Mouse (Mus musculus) erythroblast, embryonic 14.5 days (primary cell): ENCODE data around the gene Trim24.
A peak's percentile ranks its signal among the peaks of the same experiment; 100 is the strongest.

Experiments
- GATA1 ChIP-seq: IDR thresholded peaks from 2 replicates; pipeline ENCODE4 v1.6.1; 2012; ENCODE audit warnings: low read length, inconsistent platforms, mixed read lengths
- TAL1 ChIP-seq: IDR thresholded peaks from 3 replicates; pipeline ENCODE4 v1.6.1; 2012; ENCODE audit warnings: low read length, inconsistent platforms, mixed read lengths

DNA sequence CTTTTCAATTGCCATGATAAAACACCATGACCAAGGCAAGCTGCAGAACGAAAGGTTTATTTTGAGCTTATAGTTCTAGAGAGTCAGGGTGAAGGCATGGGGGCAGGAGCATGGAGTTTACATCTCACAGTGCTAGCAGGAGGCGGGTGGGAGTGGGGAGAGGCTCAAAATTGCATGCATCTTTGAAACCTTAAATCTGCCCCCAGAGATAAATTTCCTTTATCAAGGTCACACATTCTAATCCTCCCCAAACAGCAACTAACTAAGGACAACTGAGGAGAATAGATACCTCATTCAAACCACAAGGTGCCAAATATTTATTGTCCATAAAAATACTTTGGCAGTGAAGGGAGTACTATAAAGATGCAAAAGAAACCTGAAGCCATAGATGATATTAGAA is 19.3 kb upstream of the Trim24 start:
- no peak for TF ChIP-seq GATA1
- TF ChIP-seq TAL1, result peak; percentile 32; the same call in 1 of the 3 replicates
